Mouse (Mus musculus) MEL (cell line): ENCODE results near the gene Tspan3.

Source experiments
- CTCF ChIP-seq, 3 experiments: IDR thresholded peaks in 2 of 3; conservative IDR thresholded peaks in 1 of 3; 2 replicates each; pipeline ENCODE4 v1.5.1; 2011 to 2012; ENCODE audit warnings: low read length in 3 of 3, low read depth in 2 of 3, mild to moderate bottlenecking in 2 of 3, improper control_type of control experiment in 1 of 3, inconsistent platforms in 1 of 3, mixed read lengths in 1 of 3, moderate library complexity in 1 of 3; ENCODE audit not compliant: control insufficient read depth in 1 of 3, insufficient read depth in 1 of 3, poor library complexity in 1 of 3, severe bottlenecking in 1 of 3
- GABPA ChIP-seq: IDR thresholded peaks from 2 replicates; pipeline ENCODE4 v1.6.1; 2012; ENCODE audit warnings: low read depth, mild to moderate bottlenecking, inconsistent platforms, low read length, improper control_type of control experiment, moderate library complexity
- MAFK ChIP-seq: IDR thresholded peaks from 2 replicates; pipeline ENCODE4 v1.6.1; 2011; ENCODE audit warnings: low read depth, mild to moderate bottlenecking, low read length, improper control_type of control experiment, borderline replicate concordance
- TAL1 ChIP-seq: IDR thresholded peaks from 2 replicates; pipeline ENCODE4 v1.6.1; 2012; ENCODE audit warnings: mild to moderate bottlenecking, inconsistent platforms, low read length, moderate library complexity, mixed read lengths
- TCF12 ChIP-seq: IDR thresholded peaks from 2 replicates; pipeline ENCODE4 v1.6.1; 2014; ENCODE audit warnings: low read depth, mild to moderate bottlenecking, inconsistent platforms, low read length, improper control_type of control experiment, moderate library complexity
- USF1 ChIP-seq: IDR thresholded peaks from 2 replicates; pipeline ENCODE4 v1.6.1; 2014; ENCODE audit warnings: low read depth, mild to moderate bottlenecking, inconsistent platforms, low read length, improper control_type of control experiment, moderate library complexity

DNA sequence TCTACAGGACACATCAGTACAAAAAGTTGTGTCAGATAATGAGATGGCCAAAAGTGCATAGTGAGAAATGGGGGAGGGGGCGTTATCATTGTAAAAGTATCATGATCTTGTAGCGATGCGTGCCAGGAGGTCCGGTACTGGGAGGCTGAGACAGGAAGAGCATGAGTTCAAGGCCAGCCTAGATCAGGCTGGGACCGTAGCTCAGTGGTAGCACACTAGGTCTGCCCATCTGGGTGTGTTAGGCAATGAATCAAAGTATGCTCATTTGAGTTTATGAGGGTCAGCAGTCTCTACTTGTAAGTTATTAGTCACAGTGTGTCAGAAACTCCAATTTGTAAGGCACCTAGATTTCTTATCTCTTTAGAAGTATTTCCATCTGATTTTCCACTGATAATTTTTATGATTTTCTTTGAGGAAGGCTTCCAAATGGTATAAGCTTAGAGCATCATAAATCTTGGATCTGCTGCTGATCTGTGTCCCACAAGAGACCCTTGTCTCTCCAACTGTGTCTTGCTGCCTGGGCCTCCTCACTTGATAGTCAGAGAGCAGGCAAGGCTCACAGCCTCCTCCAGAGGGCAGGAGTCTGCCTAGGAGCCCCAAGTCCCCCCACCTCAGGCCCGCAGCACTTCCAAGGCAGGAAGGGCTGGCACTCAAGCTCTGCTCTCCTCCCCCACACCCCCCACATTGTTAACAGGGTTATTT lies 14.3 kb upstream of the Tspan3 start:
- TF ChIP-seq TAL1, result no peak
- no peak for TF ChIP-seq USF1
- no peak for TF ChIP-seq TCF12
- peak; percentile 32 to 58 (median 51); a peak in 5 of 6 replicates for TF ChIP-seq CTCF (IDR thresholded peaks at IDR 0.05 in 2 of 3, conservative IDR thresholded peaks at IDR 0.05 in 1 of 3; ENCODE audit: control insufficient read depth in 1 of 3, insufficient read depth in 1 of 3, low read depth in 2 of 3, low read length in 3 of 3, poor library complexity in 1 of 3, severe bottlenecking in 1 of 3)
- TF ChIP-seq MAFK, result no peak
- no peak for TF ChIP-seq GABPA
